Mouse (Mus musculus) adrenal gland, adult 2 months (tissue): Measurements from ENCODE around the gene Gm3460. TPM values are rescaled to one million over a fixed set of nuclear protein-coding genes. Genes with fewer than 3 reads are reported as not detected.
"Not testable (repeated sequence)": the region's sequence is repeated elsewhere in the genome, so short reads cannot be mapped to it uniquely, and the experiment has no call there.

Experiments
- DNase-seq: peaks from one replicate; pipeline ENCODE4 v3.0.0; 2021
- long read RNA-seq: library from polyadenylated mRNA; stranded (forward); transcript quantifications from one replicate; pipeline ENCODE4 v2.0.0, GENCODE M21; 2021
- polyA plus RNA-seq: library from polyadenylated mRNA; depleted of rRNA; stranded (reverse); fragments of >200 nt; gene quantifications from 2 replicates; pipeline ENCODE4 v1.2.3, GENCODE M21; 2012; rRNA removed
- total RNA-seq, 2 experiments: library from RNA; stranded (reverse); gene quantifications; 2 replicates each; pipeline ENCODE4 v1.2.3; 2021

Gene Gm3460
- total RNA-seq (not detected), polyA plus RNA-seq (not detected in 2 replicates)
- long read RNA-seq, result 0 reads

- not testable (repeated sequence) for DNase-seq
Measured at GRCm38 (mm10) chr14:6622318-6622717, at the start of gene Gm3460. Gene Gm3460, minus strand, starts transcription at chr14:6622418.

- not testable (repeated sequence) for DNase-seq
Measured at GRCm38 (mm10) chr14:6606436-6606835, 15.8 kb downstream of the Gm3460 start.

GRCm38 (mm10) chr14:6605004-6605403, 17.2 kb downstream of the Gm3460 start:
- not testable (repeated sequence) for DNase-seq

GRCm38 (mm10) chr14:6604551-6604950, 17.7 kb downstream of the Gm3460 start:
- DNase-seq, result peak; percentile 1

GRCm38 (mm10) chr14:6590513-6590912, 31.7 kb downstream of the Gm3460 start, which contains the start of gene Gm3629:
Gene Gm3629, minus strand, starts transcription at chr14:6590613.
- DNase-seq, result not testable (repeated sequence)

Other genes starting within 250 kb of the Gm3460 start
- gene Gm16440, start 232.1 kb downstream of the Gm3460 start, total RNA-seq, result not detected
- gene Gm16440, start 232.1 kb downstream of the Gm3460 start, polyA plus RNA-seq, result not detected in 2 replicates
- gene Gm3591, start 209.9 kb downstream of the Gm3460 start, total RNA-seq, result under 1 TPM in 1 of 2 experiments, not detected in 1; 0.28 TPM
- gene Gm3591, start 209.9 kb downstream of the Gm3460 start, polyA plus RNA-seq, result not detected in 2 replicates
- gene Gm3594, start 177.8 kb downstream of the Gm3460 start, total RNA-seq, result not detected
- gene Gm3594, start 177.8 kb downstream of the Gm3460 start, polyA plus RNA-seq, result not detected in 2 replicates
- not detected for gene Gm8356, start 85.1 kb downstream of the Gm3460 start, total RNA-seq
- not detected in 2 replicates for gene Gm8356, start 85.1 kb downstream of the Gm3460 start, polyA plus RNA-seq
- gene Gm3629, start 31.8 kb downstream of the Gm3460 start, total RNA-seq, result not detected
- gene Gm3629, start 31.8 kb downstream of the Gm3460 start, polyA plus RNA-seq, result not detected in 2 replicates
- gene Gm10251, start 61.8 kb upstream of the Gm3460 start, total RNA-seq, result not detected
- not detected in 2 replicates for gene Gm10251, start 61.8 kb upstream of the Gm3460 start, polyA plus RNA-seq
- gene Gm8050, start 97.8 kb upstream of the Gm3460 start, total RNA-seq, result not detected
- gene Gm8050, start 97.8 kb upstream of the Gm3460 start, polyA plus RNA-seq, result not detected in 2 replicates
- gene Gm3636, start 119.9 kb upstream of the Gm3460 start, total RNA-seq, result under 1 TPM in 1 of 2 experiments, not detected in 1; 0.52 TPM
- not detected in 2 replicates for gene Gm3636, start 119.9 kb upstream of the Gm3460 start, polyA plus RNA-seq
- gene Gm8362, start 152.0 kb upstream of the Gm3460 start, total RNA-seq, result not detected
- not detected in 2 replicates for gene Gm8362, start 152.0 kb upstream of the Gm3460 start, polyA plus RNA-seq
- not detected for gene Gm3642, start 217.9 kb upstream of the Gm3460 start, total RNA-seq
- not detected in 2 replicates for gene Gm3642, start 217.9 kb upstream of the Gm3460 start, polyA plus RNA-seq